Mouse (Mus musculus): ENCODE results near the gene Rce1.

Rce1 gene

GRCm38 (mm10) chr19:4625179-4625828 lies at the start of gene Rce1:
Gene Rce1 (minus strand): TSS chr19:4625641.
- peak; percentile 91 for DNase-seq

- DNase-seq: no peak
Measured at GRCm38 (mm10) chr19:4672401-4672800, 47.0 kb upstream of the Rce1 start.

DNA sequence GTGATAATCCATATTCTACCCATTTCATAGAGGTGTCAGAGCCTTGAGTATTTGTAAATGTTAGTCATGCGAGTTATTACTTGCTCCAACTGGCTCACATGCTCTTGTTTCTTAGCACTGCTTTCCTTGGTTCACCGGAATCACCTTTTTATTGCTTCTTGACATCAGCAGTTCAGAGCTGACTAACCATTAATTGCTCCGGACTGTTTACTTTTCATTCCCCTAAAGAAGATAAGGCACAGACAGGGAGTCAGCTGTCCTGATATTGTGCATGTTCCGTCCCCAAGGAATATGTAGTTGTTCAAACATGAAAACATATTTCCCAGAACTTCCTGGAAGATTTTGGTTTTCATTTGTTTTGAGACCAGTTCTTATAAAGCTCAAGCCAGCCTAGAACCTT lies 45.3 kb upstream of the Rce1 start:
- DNase-seq: no peak

DNA sequence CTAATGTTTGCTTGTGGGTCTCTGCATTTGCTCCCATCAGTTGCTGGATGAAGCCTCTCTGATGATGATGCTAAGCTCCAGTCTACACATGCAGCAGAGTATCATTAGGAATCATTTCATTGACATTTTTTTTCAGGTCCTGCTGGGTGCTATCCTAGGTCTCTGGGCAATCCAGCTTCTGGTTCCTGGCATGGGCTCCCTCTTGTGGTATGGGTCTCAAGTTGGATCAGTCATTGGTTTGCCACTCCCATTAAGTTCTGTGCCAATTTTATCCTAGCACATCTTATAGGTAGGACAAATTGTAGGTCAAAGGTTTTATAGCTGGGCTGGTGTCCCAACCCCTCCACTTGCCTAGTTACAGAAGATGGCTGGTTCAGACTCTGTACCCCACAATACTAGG lies 41.4 kb upstream of the Rce1 start:
- no peak for DNase-seq

DNA sequence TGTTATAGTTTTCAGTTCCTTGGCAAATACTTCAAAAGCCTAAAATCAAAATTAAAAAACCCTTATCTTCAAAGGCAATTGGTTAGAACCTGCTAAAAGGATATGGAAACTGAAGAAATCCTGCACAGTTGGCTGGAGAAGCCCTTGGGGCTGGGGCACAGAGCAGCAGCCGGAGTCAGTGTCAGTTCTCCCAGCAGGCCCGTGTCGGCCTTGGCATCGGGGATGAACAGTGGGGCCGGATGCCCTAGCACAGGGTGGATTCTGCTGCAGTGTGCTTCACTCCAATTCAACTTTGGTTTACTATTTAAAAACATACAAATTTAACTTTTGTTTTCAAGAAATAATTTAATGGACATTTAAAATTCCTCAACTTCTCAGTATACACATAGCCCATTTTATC lies 32.7 kb upstream of the Rce1 start:
- no peak for DNase-seq

DNA sequence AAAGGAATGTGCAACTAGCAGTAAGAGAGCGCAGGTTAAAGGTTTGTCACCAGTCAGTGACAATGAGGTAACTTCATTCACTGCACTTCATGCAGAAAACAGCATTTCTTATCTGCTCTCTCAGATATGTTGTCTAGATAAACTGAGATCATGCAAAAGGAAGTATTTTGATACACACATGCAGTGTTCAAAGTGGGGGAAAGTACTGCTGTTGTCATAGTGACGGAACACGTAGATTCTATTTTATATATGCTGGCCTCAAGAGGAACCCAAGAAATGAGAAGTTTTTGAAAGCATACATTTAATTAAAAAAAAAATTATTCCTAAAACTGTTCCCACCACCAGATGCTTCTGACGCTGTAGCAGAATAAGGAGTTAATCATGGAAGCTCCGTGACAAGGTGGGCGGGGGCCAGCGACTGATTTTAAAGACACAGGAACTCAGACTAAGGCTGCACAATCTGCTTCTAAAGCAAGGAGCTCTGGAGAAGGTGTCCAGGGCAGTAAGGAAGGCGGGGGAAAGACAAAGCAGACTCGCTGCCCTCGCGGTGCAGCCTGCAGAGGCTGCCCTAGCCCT lies 21.6 kb upstream of the Rce1 start:
- DNase-seq: peak; percentile 80

- peak; percentile 81 for DNase-seq
Measured at GRCm38 (mm10) chr19:4644271-4644670, 18.8 kb upstream of the Rce1 start.

DNA sequence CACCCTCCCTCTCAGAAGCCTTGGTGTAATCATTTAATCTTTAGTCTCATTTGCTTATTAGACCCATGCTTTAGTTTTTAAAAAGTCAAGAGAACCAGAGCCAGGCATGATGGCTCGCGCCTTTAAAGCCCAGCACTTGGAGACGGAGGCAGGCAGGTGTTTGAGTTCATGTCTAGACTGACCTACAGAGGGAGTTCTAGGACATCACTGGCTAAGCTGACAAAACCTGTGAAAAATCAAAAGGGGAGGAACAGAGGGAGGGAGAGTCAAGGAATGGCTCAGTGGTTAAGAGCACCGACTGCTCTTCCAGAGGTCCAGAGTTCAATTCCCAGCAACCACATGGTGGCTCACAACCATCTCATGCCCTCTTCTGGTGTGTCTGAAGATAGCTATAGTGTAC lies 10.5 kb upstream of the Rce1 start:
- DNase-seq: no peak

- DNase-seq: no peak
Measured at GRCm38 (mm10) chr19:4628819-4629218, 3.4 kb upstream of the Rce1 start.

DNA sequence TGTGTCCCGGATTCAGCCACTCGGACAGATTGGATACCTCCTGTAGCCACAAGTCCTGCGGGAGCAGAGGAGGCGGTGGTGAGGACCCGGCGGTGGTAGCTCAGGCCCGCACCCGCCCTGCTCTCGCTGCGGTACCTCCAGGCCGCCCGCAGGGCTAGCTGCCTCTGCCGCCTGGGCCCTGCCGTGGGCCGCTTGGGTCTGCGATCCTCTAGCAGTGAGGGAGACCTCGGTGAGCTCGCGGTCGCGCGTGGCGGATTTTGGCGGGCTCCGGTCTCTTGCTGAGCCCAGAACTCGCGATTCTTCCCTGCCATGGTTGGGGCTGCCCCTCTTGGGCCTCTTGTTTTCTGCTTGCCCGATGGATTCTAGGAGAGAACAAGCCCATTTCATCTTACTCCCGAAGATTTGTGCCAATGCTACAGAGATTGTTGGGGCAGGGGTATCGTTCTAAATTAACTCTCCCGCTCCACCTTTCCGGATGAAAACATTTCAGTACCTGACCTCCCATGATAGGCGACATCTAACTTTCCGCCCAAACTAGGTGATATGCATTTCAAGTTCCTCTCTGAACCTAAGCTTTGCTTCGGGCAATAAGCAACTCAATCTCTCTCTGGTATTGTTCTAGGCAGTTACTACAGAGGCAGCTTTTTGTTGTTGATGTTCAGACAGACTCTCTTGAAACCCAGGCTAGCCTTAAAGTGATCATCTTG lies 541 bp upstream of the Rce1 start:
- no peak for DNase-seq

- no peak for DNase-seq
Measured at GRCm38 (mm10) chr19:4624406-4625178, 849 bp downstream of the Rce1 start.

- no peak for DNase-seq
Measured at GRCm38 (mm10) chr19:4624006-4624405, 1.4 kb downstream of the Rce1 start.

GRCm38 (mm10) chr19:4623419-4623818 lies 2.0 kb downstream of the Rce1 start:
- DNase-seq: no peak

GRCm38 (mm10) chr19:4622780-4623179 lies 2.7 kb downstream of the Rce1 start:
- DNase-seq: no peak

- no peak for DNase-seq
Measured at GRCm38 (mm10) chr19:4620721-4621120, 4.7 kb downstream of the Rce1 start.

- no peak for DNase-seq
Measured at GRCm38 (mm10) chr19:4619461-4619860, 6.0 kb downstream of the Rce1 start.

- DNase-seq: no peak
Measured at GRCm38 (mm10) chr19:4618183-4618582, 7.3 kb downstream of the Rce1 start.

DNA sequence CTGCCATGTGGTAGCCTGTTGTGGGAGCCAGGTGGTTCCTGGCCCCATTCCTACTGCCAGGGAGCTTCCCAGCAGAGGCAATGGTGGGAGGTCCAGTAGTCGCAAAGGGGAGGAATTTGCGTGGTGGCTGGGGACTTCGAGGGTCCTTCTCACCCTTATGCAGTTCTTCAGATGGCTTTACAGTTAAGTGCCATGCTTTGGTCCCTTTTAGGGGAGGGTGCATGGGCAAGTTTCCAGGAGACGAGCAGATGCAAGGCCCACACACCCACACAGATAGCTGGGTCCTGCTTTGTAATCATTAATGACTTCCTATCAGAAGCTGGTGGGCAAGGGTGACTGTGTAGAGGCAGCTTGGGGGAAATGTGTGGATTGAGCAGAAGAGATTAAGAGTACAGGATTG lies 8.9 kb downstream of the Rce1 start:
- DNase-seq: no peak

GRCm38 (mm10) chr19:4615151-4616093 lies 10.0 kb downstream of the Rce1 start, which contains the start of gene Lrfn4:
Gene Lrfn4 (minus strand): TSS chr19:4615667.
- peak; percentile 94 for DNase-seq

DNA sequence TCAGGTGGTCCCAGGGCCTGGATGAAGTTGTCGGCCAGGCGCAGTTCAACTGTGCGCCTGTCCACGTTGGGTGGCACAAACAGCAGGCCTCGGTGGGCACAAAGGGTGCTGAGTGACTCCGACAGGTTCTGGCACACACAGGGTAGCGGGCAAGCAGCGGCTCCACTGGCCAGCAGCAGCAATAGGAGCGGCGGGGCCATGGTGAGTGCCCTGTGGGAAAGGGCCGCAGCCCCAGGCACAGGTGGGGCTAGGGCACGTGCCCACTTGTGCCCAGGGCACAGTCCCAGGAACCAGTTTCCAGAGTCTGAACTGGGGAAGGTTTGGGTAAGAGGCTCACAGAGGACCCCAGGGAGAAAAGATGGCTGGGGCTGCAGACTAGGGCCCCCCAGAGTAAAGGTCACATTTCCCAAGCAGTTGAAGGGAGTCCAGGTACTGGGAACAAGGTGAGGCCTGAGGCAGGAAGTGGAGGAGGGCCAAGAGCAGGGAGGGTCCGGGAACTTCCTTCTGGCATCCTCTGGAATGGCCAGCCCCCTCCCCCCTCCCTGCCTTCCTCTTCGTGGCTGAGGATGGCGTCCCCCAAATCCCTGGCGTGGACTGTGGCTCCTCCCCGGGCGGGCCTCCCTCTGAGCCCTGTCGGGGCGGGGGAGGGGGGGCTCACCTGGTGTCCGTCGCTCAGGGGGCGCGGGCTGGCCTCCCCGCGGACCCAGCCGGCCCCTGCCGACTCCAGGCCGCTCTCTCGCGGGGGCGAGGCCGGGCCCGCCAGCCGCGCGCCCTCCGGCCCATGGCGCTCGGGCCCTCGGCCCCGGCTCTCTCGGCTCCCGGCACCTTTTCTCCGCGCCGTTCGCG lies 10.9 kb downstream of the Rce1 start:
- DNase-seq: no peak
